Mouse (Mus musculus) intestine, embryonic 14.5 days (tissue): ENCODE results near the gene Ptdss2. TPM values are rescaled to one million over a fixed set of nuclear protein-coding genes. Genes with fewer than 3 reads are reported as not detected.

ENCODE experiments used
- ATAC-seq: fragments of 200-750 bp; cut with Nextera tagmentation; replicated peaks from 2 replicates; pipeline ENCODE4 v1.8.0; 2017; ENCODE audit warnings: low read depth, moderate number of reproducible peaks, moderate TSS enrichment, moderate library complexity; ENCODE audit not compliant: low FRiP score, low TSS enrichment
- DNase-seq: peaks from one replicate; pipeline ENCODE4 v3.0.0-alpha.2; 2018; ENCODE audit warnings: low spot score
- H3K27ac ChIP-seq: fragments of 300-500 bp; sonication (generic); 2 replicates; pipeline ENCODE4 v1.5.1; 2014; ENCODE audit warnings: low read depth, mild to moderate bottlenecking, control low read depth
- H3K27me3 ChIP-seq: fragments of 300-500 bp; sonication (generic); replicated peaks from 2 replicates; pipeline ENCODE4 v1.6.1; 2014; ENCODE audit warnings: low read length, control low read depth; ENCODE audit not compliant: control insufficient read depth, insufficient read depth
- H3K36me3 ChIP-seq: fragments of 300-500 bp; sonication (generic); 2 replicates; pipeline ENCODE4 v1.6.1; 2014; ENCODE audit warnings: low read length, control low read depth; ENCODE audit not compliant: control insufficient read depth, insufficient read depth
- H3K4me1 ChIP-seq: fragments of 300-500 bp; sonication (generic); replicated peaks from 2 replicates; pipeline ENCODE4 v1.6.1; 2014; ENCODE audit warnings: low read length, control low read depth, mixed read lengths; ENCODE audit not compliant: control insufficient read depth, insufficient read depth
- H3K4me2 ChIP-seq: fragments of 300-500 bp; sonication (generic); 2 replicates; pipeline ENCODE4 v1.6.1; 2014; ENCODE audit warnings: low read length
- H3K4me3 ChIP-seq: fragments of 300-500 bp; sonication (generic); 2 replicates; pipeline ENCODE4 v1.5.1; 2014; ENCODE audit warnings: low read depth, low read length, control low read depth, mixed read lengths
- H3K9ac ChIP-seq: fragments of 300-500 bp; sonication (generic); 2 replicates; pipeline ENCODE4 v1.6.1; 2014; ENCODE audit warnings: mild to moderate bottlenecking, low read length
- H3K9me3 ChIP-seq: fragments of 300-500 bp; sonication (generic); 2 replicates; pipeline ENCODE4 v1.6.1; 2016; ENCODE audit warnings: low read length, control low read depth; ENCODE audit not compliant: control insufficient read depth
- WGBS: fragments of 180-500 bp; shearing (Covaris S2); extraction: QIAGEN DNeasy Blood & Tissue Kit; methylation state at CpG from one replicate; pipeline ENCODE4 v1.1.7; 2014; 5-methylcytosine and 5-hydroxymethylcytosine counted together
- polyA plus RNA-seq: library from polyadenylated mRNA; unstranded; fragments of >200 nt; fragmentation: Nextera tagmentation; extraction: Ambion mirVana; gene quantifications from 2 replicates; pipeline ENCODE4 v1.2.1, GENCODE M21; 2014

Ptdss2 gene
- 62.6 and 63.9 TPM in 2 replicates for polyA plus RNA-seq

DNA sequence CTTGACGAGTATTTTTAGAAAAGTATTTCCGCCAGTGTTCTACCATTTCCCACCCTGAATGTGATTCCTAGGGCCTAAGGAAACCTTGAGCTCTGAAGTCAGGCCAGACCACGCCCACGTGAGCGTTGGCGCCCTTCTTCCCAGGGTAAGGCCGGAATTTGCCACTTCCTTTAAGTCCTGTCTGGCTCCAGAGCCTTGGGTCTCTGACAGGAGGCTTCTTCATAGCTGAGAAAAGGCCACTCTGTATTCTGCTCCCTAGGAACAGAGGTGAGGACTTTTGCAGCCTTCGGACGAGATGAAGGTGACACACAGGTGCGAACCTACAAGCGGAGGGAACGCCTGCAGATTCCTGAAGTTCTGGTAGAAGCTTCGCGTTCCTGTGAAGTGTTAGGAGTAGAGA, at the start of gene Ptdss2:
Gene Ptdss2, plus strand, starts transcription at position 138 of the 400 bp plus-strand sequence.
- no peaks in the 10 kb centered on the region for H3K36me3 ChIP-seq
- H3K9ac ChIP-seq, result peak within 1 kb of the TSS; percentile 59
- DNase-seq, result peak; percentile 59
- H3K27me3 ChIP-seq, result no peaks in the 10 kb centered on the region
- H3K4me1 ChIP-seq, result no peaks in the 10 kb centered on the region
- H3K4me3 ChIP-seq, result peak within 1 kb of the TSS; percentile 72
- H3K9me3 ChIP-seq, result no peaks in the 10 kb centered on the region
- ATAC-seq, result no peak
- WGBS, result 36% methylated on average over 14 of the region's 14 CpGs
- H3K27ac ChIP-seq, result peak within 1 kb of the TSS; percentile 71
- peak within 1 kb of the TSS; percentile 67 for H3K4me2 ChIP-seq

- H3K4me3 ChIP-seq, result no peak overlapping the region
- 0 out of 2 replicates have a peak, but pooled peaks cover 1% of the 10 kb centered on the region for H3K36me3 ChIP-seq
- no peak overlapping the region for H3K4me2 ChIP-seq
- H3K27me3 ChIP-seq, result peaks cover 15% of the 10 kb centered on the region
- no peak overlapping the region for H3K27ac ChIP-seq
- 0 out of 2 replicates have a peak, but pooled peaks cover 5% of the 10 kb centered on the region for H3K4me1 ChIP-seq
- DNase-seq (no peak), ATAC-seq (no peak)
- WGBS, result 79% methylated on average over 4 of the region's 4 CpGs
- H3K9ac ChIP-seq, result no peak overlapping the region
- H3K9me3 ChIP-seq, result no peaks in the 10 kb centered on the region
These were observed 48.4 kb upstream of the Ptdss2 start for GRCm38 (mm10) chr7:141073782-141074181.

DNA sequence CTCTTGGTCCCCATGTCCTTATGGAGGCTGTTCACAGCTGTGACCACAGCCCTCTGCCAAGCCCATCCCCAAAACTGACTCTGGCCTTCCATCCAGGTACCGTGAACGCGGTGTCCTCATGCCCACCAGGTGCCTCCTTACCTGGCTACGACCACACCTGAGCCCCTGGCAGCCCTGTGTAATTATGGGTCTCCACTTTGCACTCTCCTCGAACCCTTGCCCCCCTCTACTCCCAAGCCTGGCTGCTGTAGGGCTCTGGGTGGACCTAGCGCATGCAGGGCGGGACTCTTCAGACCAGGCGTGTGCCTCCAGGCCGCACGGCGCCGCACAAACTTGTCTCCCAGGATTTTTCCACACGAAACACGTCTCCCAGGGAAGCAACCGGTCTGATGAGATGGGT, 44.3 kb upstream of the Ptdss2 start, which contains the start of gene Pkp3:
Gene Pkp3, plus strand, starts transcription at position 378 of the 400 bp plus-strand sequence.
- Histone ChIP-seq H3K4me3 (no peak within 1 kb of the TSS), H3K9ac (no peak within 1 kb of the TSS), H3K4me2 (no peak within 1 kb of the TSS), H3K27me3 (no peaks in the 10 kb centered on the region), H3K4me1 (no peaks in the 10 kb centered on the region), H3K9me3 (no peaks in the 10 kb centered on the region), H3K36me3 (no peaks in the 10 kb centered on the region), H3K27ac (no peak within 1 kb of the TSS)
- 94% methylated on average over 15 of the region's 15 CpGs for whole genome bisulfite sequencing
- no peak for DNase-seq
- no peak for ATAC-seq

DNA sequence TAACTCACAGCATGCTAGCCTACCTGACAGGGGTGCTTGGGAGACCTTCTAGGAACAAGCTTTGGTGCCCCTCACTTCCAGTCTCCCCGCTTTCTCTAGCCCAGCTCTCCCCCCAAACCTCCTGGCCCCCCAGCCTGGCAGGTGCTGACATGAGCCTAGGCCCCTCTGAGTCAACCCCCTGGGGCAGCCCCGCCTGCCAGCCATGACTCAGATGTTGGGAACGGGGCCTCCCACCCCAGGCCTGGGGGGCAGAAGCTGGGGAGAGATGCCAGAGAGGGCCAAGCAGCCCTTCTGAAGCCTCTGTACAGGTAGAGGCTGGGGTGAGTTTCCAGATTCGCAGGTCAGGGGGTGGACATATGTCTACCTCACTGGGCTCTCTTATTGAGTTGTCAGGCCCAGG, 43.3 kb upstream of the Ptdss2 start:
- H3K4me3 ChIP-seq, result no peak overlapping the region
- H3K27me3 ChIP-seq, result no peaks in the 10 kb centered on the region
- H3K27ac ChIP-seq, result no peak overlapping the region
- DNase-seq, result no peak
- no peaks in the 10 kb centered on the region for H3K4me1 ChIP-seq
- WGBS, result 78% methylated on average over 4 of the region's 4 CpGs
- no peaks in the 10 kb centered on the region for H3K36me3 ChIP-seq
- H3K4me2 ChIP-seq, result no peak overlapping the region
- ATAC-seq, result no peak
- no peak overlapping the region for H3K9ac ChIP-seq
- 0 out of 2 replicates have a peak, but pooled peaks cover 3% of the 10 kb centered on the region for H3K9me3 ChIP-seq

GRCm38 (mm10) chr7:141079481-141080449, 42.4 kb upstream of the Ptdss2 start:
- H3K4me3 ChIP-seq, result peak overlapping the region; percentile 31
- ATAC-seq, result peak; percentile 83
- H3K4me2 ChIP-seq, result peak overlapping the region; percentile 44
- H3K36me3 ChIP-seq, result no peaks in the 10 kb centered on the region
- no peaks in the 10 kb centered on the region for H3K4me1 ChIP-seq
- H3K9ac ChIP-seq, result peak overlapping the region; percentile 30; the same call in 1 of the 2 replicates
- 0 out of 2 replicates have a peak overlapping the region, but pooled peaks have one; percentile 5 for H3K27ac ChIP-seq
- peak; percentile 73 for DNase-seq
- H3K9me3 ChIP-seq, result 0 out of 2 replicates have a peak, but pooled peaks cover 3% of the 10 kb centered on the region
- H3K27me3 ChIP-seq, result no peaks in the 10 kb centered on the region
- 21% methylated on average over 32 of the region's 34 CpGs for WGBS

- Histone ChIP-seq H3K27ac (no peak overlapping the region), H3K9ac (no peak overlapping the region), H3K36me3 (no peaks in the 10 kb centered on the region), H3K4me2 (no peak overlapping the region), H3K27me3 (peaks cover 22% of the 10 kb centered on the region), H3K4me1 (peaks cover 3% of the 10 kb centered on the region; the same call in 1 of the 2 replicates), H3K9me3 (0 out of 2 replicates have a peak, but pooled peaks cover 3% of the 10 kb centered on the region), H3K4me3 (no peak overlapping the region)
- no peak for DNase-seq
- ATAC-seq, result no peak
- 25% methylated on average over 8 of the region's 8 CpGs for WGBS
These were observed 34.3 kb upstream of the Ptdss2 start for GRCm38 (mm10) chr7:141087894-141088293.

- Histone ChIP-seq H3K4me1 (peaks cover 3% of the 10 kb centered on the region; the same call in 1 of the 2 replicates), H3K36me3 (no peaks in the 10 kb centered on the region), H3K4me2 (no peak overlapping the region), H3K4me3 (no peak overlapping the region), H3K27me3 (peaks cover 22% of the 10 kb centered on the region), H3K9ac (no peak overlapping the region), H3K27ac (no peak overlapping the region), H3K9me3 (no peaks in the 10 kb centered on the region)
- no peak for DNase-seq
- WGBS, result 12% methylated on average over 18 of the region's 18 CpGs
- ATAC-seq, result no peak
These were observed 33.7 kb upstream of the Ptdss2 start for GRCm38 (mm10) chr7:141088473-141088872.

GRCm38 (mm10) chr7:141090228-141090627, 32.0 kb upstream of the Ptdss2 start:
- Histone ChIP-seq H3K27me3 (peaks cover 22% of the 10 kb centered on the region), H3K9ac (no peak overlapping the region), H3K4me3 (no peak overlapping the region), H3K9me3 (no peaks in the 10 kb centered on the region), H3K4me2 (no peak overlapping the region), H3K36me3 (no peaks in the 10 kb centered on the region), H3K4me1 (peaks cover 3% of the 10 kb centered on the region; the same call in 1 of the 2 replicates), H3K27ac (no peak overlapping the region)
- no peak for ATAC-seq
- 73% methylated on average over 8 of the region's 8 CpGs for WGBS
- DNase-seq, result no peak
